Mouse (Mus musculus) liver, adult 2 months (tissue): ENCODE measurements around the gene Tcstv3.

Source experiments
- CTCF ChIP-seq: fragments of 200-500 bp; IDR thresholded peaks from 2 replicates; pipeline ENCODE4 v1.5.1; 2011; ENCODE audit warnings: low read depth, low read length, control low read depth
- POLR2A ChIP-seq: fragments of 200-500 bp; IDR thresholded peaks from 2 replicates; pipeline ENCODE4 v1.6.1; 2011; ENCODE audit warnings: low read length, control low read depth; ENCODE audit not compliant: insufficient read depth; ENCODE audit errors: extremely low read depth

- TF ChIP-seq CTCF (no peak), POLR2A (no peak)
Measured at GRCm38 (mm10) chr13:120299991-120300442, 16.7 kb upstream of the Tcstv3 start, which contains the start of gene BC147527.
